Mouse (Mus musculus): ENCODE data around the gene Ell2.

GRCm38 (mm10) chr13:75693081-75693480, 13.5 kb upstream of the Ell2 start:
- TF ChIP-seq CTCF (IDR thresholded peaks at IDR 0.05; ENCODE audit: control insufficient read depth, insufficient read depth, low read length) (no peak), POLR2A (IDR thresholded peaks at IDR 0.05; ENCODE audit: borderline replicate concordance, control insufficient read depth, low read depth, low read length) (no peak)
